Mouse (Mus musculus): Measurements from ENCODE around the gene Pdik1l. TPM values are rescaled to one million over a fixed set of nuclear protein-coding genes. Genes with fewer than 3 reads are reported as not detected.

Gene Pdik1l
- polyA plus RNA-seq (2015; fragmentation: Illumina TruSeq; extraction: RNeasy Lipid Tissue Mini Kit (QIAGEN cat#74804); ENCODE audit: insufficient read depth, low read depth, low replicate concordance): 1.6 TPM

GRCm38 (mm10) chr4:134287575-134288025 is at the start of gene Pdik1l:
Gene Pdik1l (minus strand): TSS chr4:134287895.

GRCm38 (mm10) chr4:134314876-134315275 is 27.2 kb upstream of the Pdik1l start, which contains the start of gene Trim63:
Gene Trim63 (plus strand): TSS chr4:134315120.

GRCm38 (mm10) chr4:134253722-134254324 is 33.9 kb downstream of the Pdik1l start, which contains the start of gene Grrp1:
Gene Grrp1 (minus strand): TSS chr4:134254106.

GRCm38 (mm10) chr4:134246719-134247258 is 40.9 kb downstream of the Pdik1l start, which contains the start of gene Gm30191:
Gene Gm30191 (plus strand): TSS chr4:134246935.

GRCm38 (mm10) chr4:134245148-134245843 is 42.4 kb downstream of the Pdik1l start, which contains the start of gene Zfp593:
Gene Zfp593 (minus strand): TSS chr4:134245592.

GRCm38 (mm10) chr4:134243516-134244250 is 44.0 kb downstream of the Pdik1l start, which contains the start of gene E130218I03Rik:
Gene E130218I03Rik (plus strand): TSS chr4:134243662.

GRCm38 (mm10) chr4:134238279-134238651 is 49.4 kb downstream of the Pdik1l start, which contains the start of gene Cnksr1:
Gene Cnksr1 (minus strand): TSS chr4:134238399.

GRCm38 (mm10) chr4:134227194-134227593 is 60.5 kb downstream of the Pdik1l start, which contains the start of gene Catsper4:
Gene Catsper4 (minus strand): TSS chr4:134227383.

Other genes with a start within 250 kb of the Pdik1l start
- gene Zfp683, start 234.1 kb downstream of the Pdik1l start, polyA plus RNA-seq (2015; fragmentation: Illumina TruSeq; extraction: RNeasy Lipid Tissue Mini Kit (QIAGEN cat#74804); ENCODE audit: insufficient read depth, low read depth, low replicate concordance): not detected
- gene Crybg2, start 227.1 kb downstream of the Pdik1l start, polyA plus RNA-seq (2015; fragmentation: Illumina TruSeq; extraction: RNeasy Lipid Tissue Mini Kit (QIAGEN cat#74804); ENCODE audit: insufficient read depth, low read depth, low replicate concordance): not detected
- gene Cd52, start 192.8 kb downstream of the Pdik1l start, polyA plus RNA-seq (2015; fragmentation: Illumina TruSeq; extraction: RNeasy Lipid Tissue Mini Kit (QIAGEN cat#74804); ENCODE audit: insufficient read depth, low read depth, low replicate concordance): 12.5 TPM
- 2.3 TPM for gene Ubxn11, start 185.3 kb downstream of the Pdik1l start, polyA plus RNA-seq (2015; fragmentation: Illumina TruSeq; extraction: RNeasy Lipid Tissue Mini Kit (QIAGEN cat#74804); ENCODE audit: insufficient read depth, low read depth, low replicate concordance)
- gene Sh3bgrl3, start 159.1 kb downstream of the Pdik1l start, polyA plus RNA-seq (2015; fragmentation: Illumina TruSeq; extraction: RNeasy Lipid Tissue Mini Kit (QIAGEN cat#74804); ENCODE audit: insufficient read depth, low read depth, low replicate concordance): 68.4 TPM
- 12.7 TPM for gene Cep85, start 100.8 kb downstream of the Pdik1l start, polyA plus RNA-seq (2015; fragmentation: Illumina TruSeq; extraction: RNeasy Lipid Tissue Mini Kit (QIAGEN cat#74804); ENCODE audit: insufficient read depth, low read depth, low replicate concordance)
- gene Gm7534, start 84.9 kb downstream of the Pdik1l start, polyA plus RNA-seq (2015; fragmentation: Illumina TruSeq; extraction: RNeasy Lipid Tissue Mini Kit (QIAGEN cat#74804); ENCODE audit: insufficient read depth, low read depth, low replicate concordance): not detected
- gene Catsper4, start 60.5 kb downstream of the Pdik1l start, polyA plus RNA-seq (2015; fragmentation: Illumina TruSeq; extraction: RNeasy Lipid Tissue Mini Kit (QIAGEN cat#74804); ENCODE audit: insufficient read depth, low read depth, low replicate concordance): 0.65 TPM
- gene Cnksr1, start 49.5 kb downstream of the Pdik1l start, polyA plus RNA-seq (2015; fragmentation: Illumina TruSeq; extraction: RNeasy Lipid Tissue Mini Kit (QIAGEN cat#74804); ENCODE audit: insufficient read depth, low read depth, low replicate concordance): 4.4 TPM
- not detected for gene E130218I03Rik, start 44.2 kb downstream of the Pdik1l start, polyA plus RNA-seq (2015; fragmentation: Illumina TruSeq; extraction: RNeasy Lipid Tissue Mini Kit (QIAGEN cat#74804); ENCODE audit: insufficient read depth, low read depth, low replicate concordance)
- gene Zfp593, start 42.3 kb downstream of the Pdik1l start, polyA plus RNA-seq (2015; fragmentation: Illumina TruSeq; extraction: RNeasy Lipid Tissue Mini Kit (QIAGEN cat#74804); ENCODE audit: insufficient read depth, low read depth, low replicate concordance): 2.0 TPM
- gene Gm30191, start 41.0 kb downstream of the Pdik1l start, polyA plus RNA-seq (2015; fragmentation: Illumina TruSeq; extraction: RNeasy Lipid Tissue Mini Kit (QIAGEN cat#74804); ENCODE audit: insufficient read depth, low read depth, low replicate concordance): not detected
- gene Grrp1, start 33.8 kb downstream of the Pdik1l start, polyA plus RNA-seq (2015; fragmentation: Illumina TruSeq; extraction: RNeasy Lipid Tissue Mini Kit (QIAGEN cat#74804); ENCODE audit: insufficient read depth, low read depth, low replicate concordance): 6.8 TPM
- not detected for gene Trim63, start 27.2 kb upstream of the Pdik1l start, polyA plus RNA-seq (2015; fragmentation: Illumina TruSeq; extraction: RNeasy Lipid Tissue Mini Kit (QIAGEN cat#74804); ENCODE audit: insufficient read depth, low read depth, low replicate concordance)
- 1.2 TPM for gene Slc30a2, start 55.3 kb upstream of the Pdik1l start, polyA plus RNA-seq (2015; fragmentation: Illumina TruSeq; extraction: RNeasy Lipid Tissue Mini Kit (QIAGEN cat#74804); ENCODE audit: insufficient read depth, low read depth, low replicate concordance)
- gene Extl1, start 96.0 kb upstream of the Pdik1l start, polyA plus RNA-seq (2015; fragmentation: Illumina TruSeq; extraction: RNeasy Lipid Tissue Mini Kit (QIAGEN cat#74804); ENCODE audit: insufficient read depth, low read depth, low replicate concordance): 4.4 TPM
- 4.3 TPM for gene Pafah2, start 108.4 kb upstream of the Pdik1l start, polyA plus RNA-seq (2015; fragmentation: Illumina TruSeq; extraction: RNeasy Lipid Tissue Mini Kit (QIAGEN cat#74804); ENCODE audit: insufficient read depth, low read depth, low replicate concordance)
- 9.7 TPM for gene Stmn1, start 180.4 kb upstream of the Pdik1l start, polyA plus RNA-seq (2015; fragmentation: Illumina TruSeq; extraction: RNeasy Lipid Tissue Mini Kit (QIAGEN cat#74804); ENCODE audit: insufficient read depth, low read depth, low replicate concordance)
- 1.4 TPM for gene Paqr7, start 208.8 kb upstream of the Pdik1l start, polyA plus RNA-seq (2015; fragmentation: Illumina TruSeq; extraction: RNeasy Lipid Tissue Mini Kit (QIAGEN cat#74804); ENCODE audit: insufficient read depth, low read depth, low replicate concordance)
- not detected for gene Aunip, start 223.1 kb upstream of the Pdik1l start, polyA plus RNA-seq (2015; fragmentation: Illumina TruSeq; extraction: RNeasy Lipid Tissue Mini Kit (QIAGEN cat#74804); ENCODE audit: insufficient read depth, low read depth, low replicate concordance)
- 12.1 TPM for gene Mtfr1l, start 247.5 kb upstream of the Pdik1l start, polyA plus RNA-seq (2015; fragmentation: Illumina TruSeq; extraction: RNeasy Lipid Tissue Mini Kit (QIAGEN cat#74804); ENCODE audit: insufficient read depth, low read depth, low replicate concordance)

Measured in pancreas, adult 10 weeks (tissue).